Mouse (Mus musculus) midbrain, embryonic 11.5 days (tissue): ENCODE measurements around the gene Odf2. TPM values are rescaled to one million over a fixed set of nuclear protein-coding genes. Genes with fewer than 3 reads are reported as not detected.
A peak's percentile ranks its signal among the peaks of the same experiment; 100 is the strongest.

ENCODE experiments used
- ATAC-seq: fragments of 200-750 bp; cut with Nextera tagmentation; 2 replicates; pipeline ENCODE4 v1.8.0; 2017; ENCODE audit warnings: moderate TSS enrichment, moderate library complexity; ENCODE audit not compliant: low FRiP score
- DNase-seq: peaks from one replicate; pipeline ENCODE4 v3.0.0; 2015; ENCODE audit warnings: low spot score; ENCODE audit errors: missing footprints
- H3K27ac ChIP-seq: fragments of 300-500 bp; sonication (generic); 2 replicates; pipeline ENCODE4 v1.5.1; 2014; ENCODE audit warnings: low read depth, low read length
- H3K27me3 ChIP-seq: fragments of 300-500 bp; sonication (generic); 2 replicates; pipeline ENCODE4 v1.6.1; 2014; ENCODE audit warnings: mild to moderate bottlenecking, low read length, moderate library complexity, mixed read lengths; ENCODE audit not compliant: control insufficient read depth, insufficient read depth
- H3K36me3 ChIP-seq: fragments of 300-500 bp; sonication (generic); 2 replicates; pipeline ENCODE4 v1.6.1; 2014; ENCODE audit warnings: mild to moderate bottlenecking, low read length, moderate library complexity, mixed read lengths; ENCODE audit not compliant: control insufficient read depth, insufficient read depth
- H3K4me1 ChIP-seq: fragments of 300-500 bp; sonication (generic); 2 replicates; pipeline ENCODE4 v1.6.1; 2014; ENCODE audit warnings: low read length; ENCODE audit not compliant: control insufficient read depth, insufficient read depth
- H3K4me2 ChIP-seq: fragments of 300-500 bp; sonication (generic); 2 replicates; pipeline ENCODE4 v1.6.1; 2014; ENCODE audit warnings: mild to moderate bottlenecking, moderate library complexity
- H3K4me3 ChIP-seq: fragments of 300-500 bp; sonication (generic); 2 replicates; pipeline ENCODE4 v1.5.1; 2014; ENCODE audit warnings: low read depth, low read length
- H3K9ac ChIP-seq: fragments of 300-500 bp; sonication (generic); 2 replicates; pipeline ENCODE4 v1.6.1; 2014; ENCODE audit warnings: low read length
- H3K9me3 ChIP-seq: fragments of 300-500 bp; sonication (generic); 2 replicates; pipeline ENCODE4 v1.6.1; 2016; ENCODE audit warnings: low read length; ENCODE audit not compliant: control insufficient read depth
- WGBS: fragments of 180-500 bp; shearing (Covaris S2); extraction: QIAGEN DNeasy Blood & Tissue Kit; methylation state at CpG from one replicate; pipeline ENCODE4 v1.1.7; 2014; 5-methylcytosine and 5-hydroxymethylcytosine counted together
- polyA plus RNA-seq: library from polyadenylated mRNA; unstranded; fragments of >200 nt; fragmentation: Nextera tagmentation; extraction: Ambion mirVana; gene quantifications from 2 replicates; pipeline ENCODE4 v1.2.1, GENCODE M21; 2014

The Odf2 gene
- polyA plus RNA-seq, 1 experiment from 2014 or later: 79.4 TPM

GRCm38 (mm10) chr2:29858748-29859473 is 30.1 kb upstream of the Odf2 start:
- ATAC-seq (peak; percentile 30; the same call in 1 of the 2 replicates), DNase-seq (peak; percentile 98)
- 11% methylated on average over 5 of the region's 5 CpGs for WGBS
- no peaks in the 10 kb centered on the region for H3K9me3 ChIP-seq
- H3K9ac ChIP-seq: no peak overlapping the region
- no peak overlapping the region for H3K4me2 ChIP-seq
- H3K36me3 ChIP-seq: no peaks in the 10 kb centered on the region
- H3K4me1 ChIP-seq: peaks cover 51% of the 10 kb centered on the region
- H3K4me3 ChIP-seq: no peak overlapping the region
- H3K27ac ChIP-seq: no peak overlapping the region; the same call in 1 of the 2 replicates
- H3K27me3 ChIP-seq: no peaks in the 10 kb centered on the region

DNA sequence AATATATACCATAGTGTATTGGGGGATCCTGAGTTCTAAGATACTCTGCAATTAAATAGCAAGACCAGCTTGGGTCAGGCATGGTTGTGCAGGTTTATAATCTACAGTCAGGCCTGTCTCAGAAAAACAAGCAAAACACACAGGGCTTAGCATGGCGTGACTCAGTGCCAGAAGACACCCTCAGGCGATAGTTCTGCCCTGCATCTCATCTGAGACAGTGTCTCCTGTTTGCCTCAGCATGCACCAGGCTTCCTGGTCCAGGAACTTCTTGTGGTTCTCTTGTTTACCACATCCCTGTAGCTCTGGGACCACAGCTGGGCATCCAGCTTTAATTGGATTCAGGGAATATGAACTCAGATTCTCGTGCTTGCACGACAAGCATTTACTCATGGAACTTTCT is 23.9 kb upstream of the Odf2 start:
- 81% methylated on average over 4 of the region's 4 CpGs for WGBS

DNA sequence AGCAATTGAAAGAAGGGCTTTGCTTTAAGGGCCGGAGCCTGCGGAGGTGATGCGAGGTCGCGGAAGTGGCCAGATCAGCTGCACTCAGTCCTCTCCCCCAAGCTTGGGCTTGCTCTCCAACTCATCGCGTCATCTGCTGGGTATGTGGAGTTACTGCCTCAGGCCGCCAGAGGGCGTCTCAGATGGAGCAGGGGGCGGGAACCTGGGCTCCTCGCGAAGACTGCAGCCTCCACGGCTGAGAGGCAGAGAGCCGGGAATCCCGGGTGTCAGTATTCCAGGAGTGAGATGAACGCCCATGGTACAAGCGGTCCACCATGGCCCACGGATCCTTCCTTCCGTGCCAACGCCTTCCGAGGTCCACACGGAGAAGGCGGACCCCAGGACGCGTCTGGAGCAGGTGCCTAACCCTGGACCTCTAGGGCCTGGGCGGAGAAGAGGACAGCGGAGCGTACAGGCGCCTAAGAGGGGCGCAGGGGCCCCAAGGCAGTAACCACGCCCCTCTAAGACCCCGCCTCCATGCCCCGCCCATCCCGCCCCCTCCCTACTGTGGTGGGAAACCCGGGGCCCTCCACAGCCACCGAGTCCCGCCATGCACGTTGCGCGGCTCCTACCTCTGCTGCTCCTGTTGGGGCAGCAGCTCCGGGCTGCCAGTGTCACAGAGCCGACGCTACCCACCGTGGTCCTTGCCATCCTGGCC is 19.9 kb upstream of the Odf2 start, which contains the start of gene Cercam:
Cercam (plus strand) TSS at position 216 of the 697 bp plus-strand sequence.
- ATAC-seq (peak; percentile 93), DNase-seq (peak; percentile 99)
- Histone ChIP-seq H3K9me3 (no peaks in the 10 kb centered on the region), H3K4me2 (peak within 1 kb of the TSS; percentile 92), H3K4me1 (peaks cover 14% of the 10 kb centered on the region), H3K27ac (peak within 1 kb of the TSS; percentile 48), H3K36me3 (0 out of 2 replicates have a peak, but pooled peaks cover 2% of the 10 kb centered on the region), H3K27me3 (no peaks in the 10 kb centered on the region), H3K4me3 (peak within 1 kb of the TSS; percentile 49), H3K9ac (peak within 1 kb of the TSS; percentile 70)
- under 1% methylated on average over 44 of the region's 44 CpGs for WGBS

More for the DNA sequence above, 23.9 kb upstream of the Odf2 start:
- Histone ChIP-seq H3K4me1 (peaks cover 10% of the 10 kb centered on the region), H3K9ac (no peak overlapping the region), H3K27me3 (no peaks in the 10 kb centered on the region), H3K27ac (no peak overlapping the region), H3K4me3 (no peak overlapping the region), H3K36me3 (no peaks in the 10 kb centered on the region), H3K4me2 (no peak overlapping the region), H3K9me3 (no peaks in the 10 kb centered on the region)
- ATAC-seq (no peak), DNase-seq (peak; percentile 59)

GRCm38 (mm10) chr2:29869646-29870451 is 19.2 kb upstream of the Odf2 start:
- Histone ChIP-seq H3K4me2 (peak overlapping the region; percentile 92), H3K27ac (peak overlapping the region; percentile 48), H3K9ac (peak overlapping the region; percentile 70), H3K4me3 (peak overlapping the region; percentile 49), H3K9me3 (no peaks in the 10 kb centered on the region), H3K4me1 (peaks cover 14% of the 10 kb centered on the region), H3K36me3 (0 out of 2 replicates have a peak, but pooled peaks cover 2% of the 10 kb centered on the region), H3K27me3 (no peaks in the 10 kb centered on the region)
- peak; percentile 20 for ATAC-seq
- WGBS: 1% methylated on average over 17 of the region's 17 CpGs
- no peak for DNase-seq

DNA sequence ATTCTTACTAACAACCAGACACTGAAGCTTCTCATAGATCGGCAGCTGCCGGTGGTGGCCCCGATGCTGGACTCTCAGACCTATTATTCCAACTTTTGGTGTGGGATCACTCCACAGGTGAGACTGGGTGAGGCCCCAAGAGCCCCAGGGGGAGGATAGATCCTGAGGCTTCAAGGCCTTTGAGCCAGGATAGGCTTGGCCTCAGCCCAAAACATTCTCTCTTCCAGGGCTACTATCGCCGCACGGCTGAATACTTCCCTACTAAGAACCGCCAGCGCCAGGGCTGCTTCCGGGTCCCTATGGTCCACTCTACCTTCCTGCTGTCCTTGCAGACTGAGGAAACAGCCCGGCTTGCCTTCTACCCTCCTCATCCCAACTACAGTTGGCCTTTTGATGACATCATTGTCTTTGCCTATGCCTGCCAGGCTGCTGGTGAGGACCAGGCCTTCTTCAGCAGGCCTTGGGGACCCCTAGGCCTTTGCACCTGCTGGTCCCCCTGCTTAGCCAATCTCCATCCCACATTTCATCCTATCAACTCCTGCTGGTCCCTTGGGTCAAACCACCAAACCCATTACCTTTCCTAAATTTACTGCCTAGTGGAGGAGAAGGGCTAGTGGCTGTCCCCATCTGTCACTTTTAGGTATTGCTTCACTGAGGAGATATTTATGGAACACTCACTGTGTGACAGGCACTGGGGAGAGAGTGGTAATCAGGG is 16.3 kb upstream of the Odf2 start:
- ATAC-seq (no peak), DNase-seq (no peak)
- Histone ChIP-seq H3K4me1 (peaks cover 14% of the 10 kb centered on the region), H3K36me3 (peaks cover 6% of the 10 kb centered on the region; the same call in 1 of the 2 replicates), H3K27ac (no peak overlapping the region), H3K9ac (no peak overlapping the region), H3K4me3 (no peak overlapping the region), H3K9me3 (no peaks in the 10 kb centered on the region), H3K27me3 (no peaks in the 10 kb centered on the region), H3K4me2 (no peak overlapping the region)
- WGBS: 95% methylated on average over 10 of the region's 10 CpGs

GRCm38 (mm10) chr2:29873801-29874200 is 15.2 kb upstream of the Odf2 start:
- Histone ChIP-seq H3K27me3 (no peaks in the 10 kb centered on the region), H3K9ac (no peak overlapping the region), H3K9me3 (no peaks in the 10 kb centered on the region), H3K27ac (no peak overlapping the region), H3K4me2 (no peak overlapping the region), H3K4me3 (no peak overlapping the region), H3K4me1 (peaks cover 14% of the 10 kb centered on the region), H3K36me3 (peaks cover 6% of the 10 kb centered on the region; the same call in 1 of the 2 replicates)
- no peak for ATAC-seq
- peak; percentile 66 for DNase-seq
- WGBS: 87% methylated on average over 4 of the region's 4 CpGs

- Histone ChIP-seq H3K27ac (no peak overlapping the region), H3K4me2 (no peak overlapping the region), H3K4me3 (no peak overlapping the region), H3K9ac (no peak overlapping the region), H3K27me3 (no peaks in the 10 kb centered on the region), H3K4me1 (no peaks in the 10 kb centered on the region), H3K36me3 (peaks cover 9% of the 10 kb centered on the region), H3K9me3 (no peaks in the 10 kb centered on the region)
- ATAC-seq (no peak), DNase-seq (no peak)
- 60% methylated on average over 4 of the region's 4 CpGs for WGBS
Measured at GRCm38 (mm10) chr2:29878061-29878460, 11.0 kb upstream of the Odf2 start.

GRCm38 (mm10) chr2:29879191-29879590 is 9.8 kb upstream of the Odf2 start:
- ATAC-seq: no peak
- Histone ChIP-seq H3K4me3 (no peak overlapping the region), H3K9ac (no peak overlapping the region), H3K36me3 (peaks cover 8% of the 10 kb centered on the region), H3K27me3 (no peaks in the 10 kb centered on the region), H3K4me1 (no peaks in the 10 kb centered on the region), H3K27ac (no peak overlapping the region), H3K4me2 (no peak overlapping the region), H3K9me3 (no peaks in the 10 kb centered on the region)
- no peak for DNase-seq
- 71% methylated on average over 8 of the region's 8 CpGs for WGBS
